Mouse (Mus musculus) frontal cortex, postnatal 25 days (tissue): ENCODE measurements around the gene Slc35b2.

ENCODE experiments used
- DNase-seq, 2 experiments: peaks; one replicate each; pipeline ENCODE4 v3.0.0; 2022; ENCODE audit warnings: low spot score in 2 of 2

Gene Slc35b2

GRCm38 (mm10) chr17:45599446-45600242, 36.0 kb downstream of the Slc35b2 start, which contains the start of gene Slc29a1:
Gene Slc29a1, minus strand, starts transcription at chr17:45599606.
- no peak for DNase-seq

- no peak for DNase-seq
These were observed 36.6 kb downstream of the Slc35b2 start for GRCm38 (mm10) chr17:45600267-45600666.

GRCm38 (mm10) chr17:45601325-45601724, 37.7 kb downstream of the Slc35b2 start:
- no peak for DNase-seq

- DNase-seq, result no peak
These were observed 38.2 kb downstream of the Slc35b2 start, which contains the start of gene Mymx for GRCm38 (mm10) chr17:45601877-45602304. Gene Mymx, minus strand, starts transcription at chr17:45602102.

GRCm38 (mm10) chr17:45602984-45603383, 39.3 kb downstream of the Slc35b2 start:
- DNase-seq, result no peak

GRCm38 (mm10) chr17:45606992-45607879, 43.6 kb downstream of the Slc35b2 start:
- DNase-seq, result no peak

- no peak for DNase-seq
These were observed 44.7 kb downstream of the Slc35b2 start for GRCm38 (mm10) chr17:45608396-45608795.

GRCm38 (mm10) chr17:45610144-45610866, 46.6 kb downstream of the Slc35b2 start:
- no peak for DNase-seq

GRCm38 (mm10) chr17:45612008-45612407, 48.3 kb downstream of the Slc35b2 start:
- no peak for DNase-seq

- DNase-seq, result no peak
These were observed 49.2 kb downstream of the Slc35b2 start for GRCm38 (mm10) chr17:45612921-45613320.

GRCm38 (mm10) chr17:45616046-45616650, 52.5 kb downstream of the Slc35b2 start:
- no peak for DNase-seq

GRCm38 (mm10) chr17:45616679-45617078, 53.0 kb downstream of the Slc35b2 start:
- no peak for DNase-seq
